Mouse (Mus musculus) forebrain, embryonic 15.5 days (tissue): ENCODE results near the gene Fam216a. TPM values are rescaled to one million over a fixed set of nuclear protein-coding genes. Genes with fewer than 3 reads are reported as not detected.

Source experiments
- ATAC-seq: fragments of 200-750 bp; cut with Nextera tagmentation; replicated peaks from 2 replicates; pipeline ENCODE4 v1.8.0; 2017; ENCODE audit warnings: mild to moderate bottlenecking, moderate TSS enrichment, moderate library complexity
- H3K27ac ChIP-seq: fragments of 300-500 bp; sonication (generic); replicated peaks from 2 replicates; pipeline ENCODE4 v1.5.1; 2015; ENCODE audit warnings: mild to moderate bottlenecking, inconsistent platforms
- H3K27me3 ChIP-seq: fragments of 300-500 bp; sonication (generic); 2 replicates; pipeline ENCODE4 v1.6.1; 2015; ENCODE audit warnings: inconsistent platforms
- H3K36me3 ChIP-seq: fragments of 300-500 bp; sonication (generic); 2 replicates; pipeline ENCODE4 v1.6.1; 2015; ENCODE audit warnings: mild to moderate bottlenecking, inconsistent platforms
- H3K4me1 ChIP-seq: fragments of 300-500 bp; sonication (generic); 2 replicates; pipeline ENCODE4 v1.6.1; 2015; ENCODE audit warnings: inconsistent platforms
- H3K4me2 ChIP-seq: fragments of 300-500 bp; sonication (generic); replicated peaks from 2 replicates; pipeline ENCODE4 v1.6.1; 2015; ENCODE audit warnings: mild to moderate bottlenecking, inconsistent platforms
- H3K4me3 ChIP-seq: fragments of 300-500 bp; sonication (generic); 2 replicates; pipeline ENCODE4 v1.5.1; 2015; ENCODE audit warnings: mild to moderate bottlenecking, inconsistent platforms
- H3K9ac ChIP-seq: fragments of 300-500 bp; sonication (generic); replicated peaks from 2 replicates; pipeline ENCODE4 v1.6.1; 2015; ENCODE audit warnings: mild to moderate bottlenecking, inconsistent platforms
- H3K9me3 ChIP-seq: fragments of 300-500 bp; sonication (generic); 2 replicates; pipeline ENCODE4 v1.6.1; 2016; ENCODE audit warnings: inconsistent platforms
- WGBS: fragments of 180-500 bp; shearing (Covaris S2); methylation state at CpG from one replicate; pipeline ENCODE4 v1.1.7; 2015; ENCODE audit warnings: mixed read lengths; 5-methylcytosine and 5-hydroxymethylcytosine counted together
- polyA plus RNA-seq: library from polyadenylated mRNA; unstranded; fragments of >200 nt; fragmentation: Nextera tagmentation; extraction: Ambion mirVana; gene quantifications from 2 replicates; pipeline ENCODE4 v1.2.1, GENCODE M21; 2015

The Fam216a gene
- polyA plus RNA-seq, 1 experiment from 2014 or later: 135 TPM

DNA sequence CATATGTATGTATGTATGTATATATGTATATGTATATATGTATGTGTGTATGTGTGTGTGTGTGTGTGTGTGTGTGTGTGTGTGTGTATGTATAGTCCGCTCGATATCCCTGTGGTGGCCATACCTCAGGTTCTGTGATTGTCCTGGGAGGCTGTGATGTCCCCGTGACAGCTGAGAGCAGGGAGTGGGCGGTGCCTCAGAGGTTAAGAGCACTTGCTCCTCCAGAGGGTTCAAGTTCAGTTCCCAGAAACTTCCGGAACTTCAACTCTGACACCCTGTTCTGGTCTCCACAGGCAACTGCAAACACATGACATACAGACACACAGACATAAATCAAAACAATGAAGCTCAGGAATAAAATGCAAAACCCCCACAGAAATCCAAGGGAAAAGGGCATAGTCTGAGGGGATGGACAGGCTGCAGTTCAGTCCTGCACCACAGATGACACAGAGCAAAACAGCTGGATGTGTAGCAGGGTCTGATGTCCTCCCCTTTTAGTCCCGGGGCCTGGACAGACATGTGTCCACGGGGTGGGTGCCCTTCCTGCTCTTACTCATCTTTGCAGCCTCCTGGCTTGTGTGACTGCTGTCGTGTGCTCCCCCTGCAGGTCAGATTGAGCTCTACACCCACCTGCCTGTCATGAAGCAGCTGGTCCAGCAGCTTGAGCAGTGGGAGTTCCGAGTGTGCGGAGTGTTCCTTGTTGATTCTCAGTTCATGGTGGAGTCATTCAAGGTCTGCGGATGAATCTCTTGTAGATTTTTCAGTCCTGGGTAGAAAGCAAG is 7.4 kb upstream of the Fam216a start:
- H3K27ac ChIP-seq: no peak overlapping the region
- peaks cover 35% of the 10 kb centered on the region for H3K36me3 ChIP-seq
- no peaks in the 10 kb centered on the region for H3K4me1 ChIP-seq
- no peak overlapping the region for H3K4me3 ChIP-seq
- no peaks in the 10 kb centered on the region for H3K9me3 ChIP-seq
- peak; percentile 35; the same call in 1 of the 2 replicates for ATAC-seq
- H3K9ac ChIP-seq: no peak overlapping the region
- WGBS: 52% methylated on average over 11 of the region's 11 CpGs
- no peak overlapping the region for H3K4me2 ChIP-seq
- H3K27me3 ChIP-seq: no peaks in the 10 kb centered on the region

DNA sequence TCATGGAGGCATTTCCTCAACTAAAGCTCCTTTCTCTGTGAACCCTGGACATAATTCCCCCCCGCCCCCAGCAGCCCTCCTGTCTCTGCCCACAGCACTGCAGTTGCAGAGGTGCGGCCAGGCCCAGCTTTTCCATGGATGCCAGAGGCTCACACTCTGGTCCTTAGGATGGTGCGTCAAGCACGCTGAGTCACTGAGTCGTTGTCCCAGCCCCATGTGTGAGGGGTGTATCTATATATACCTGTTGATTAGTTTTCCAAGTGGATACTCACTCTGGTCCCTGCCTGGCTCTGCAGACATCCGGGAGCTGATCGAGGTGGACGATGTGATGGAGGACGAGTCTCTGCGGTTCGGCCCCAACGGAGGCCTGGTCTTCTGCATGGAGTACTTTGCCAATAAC is 6.0 kb upstream of the Fam216a start:
- ATAC-seq: no peak
- Histone ChIP-seq H3K36me3 (peaks cover 37% of the 10 kb centered on the region), H3K4me3 (no peak overlapping the region), H3K9ac (no peak overlapping the region), H3K27ac (no peak overlapping the region), H3K9me3 (no peaks in the 10 kb centered on the region), H3K27me3 (no peaks in the 10 kb centered on the region), H3K4me2 (no peak overlapping the region), H3K4me1 (peaks cover 5% of the 10 kb centered on the region)
- WGBS: 98% methylated on average over 12 of the region's 12 CpGs

DNA sequence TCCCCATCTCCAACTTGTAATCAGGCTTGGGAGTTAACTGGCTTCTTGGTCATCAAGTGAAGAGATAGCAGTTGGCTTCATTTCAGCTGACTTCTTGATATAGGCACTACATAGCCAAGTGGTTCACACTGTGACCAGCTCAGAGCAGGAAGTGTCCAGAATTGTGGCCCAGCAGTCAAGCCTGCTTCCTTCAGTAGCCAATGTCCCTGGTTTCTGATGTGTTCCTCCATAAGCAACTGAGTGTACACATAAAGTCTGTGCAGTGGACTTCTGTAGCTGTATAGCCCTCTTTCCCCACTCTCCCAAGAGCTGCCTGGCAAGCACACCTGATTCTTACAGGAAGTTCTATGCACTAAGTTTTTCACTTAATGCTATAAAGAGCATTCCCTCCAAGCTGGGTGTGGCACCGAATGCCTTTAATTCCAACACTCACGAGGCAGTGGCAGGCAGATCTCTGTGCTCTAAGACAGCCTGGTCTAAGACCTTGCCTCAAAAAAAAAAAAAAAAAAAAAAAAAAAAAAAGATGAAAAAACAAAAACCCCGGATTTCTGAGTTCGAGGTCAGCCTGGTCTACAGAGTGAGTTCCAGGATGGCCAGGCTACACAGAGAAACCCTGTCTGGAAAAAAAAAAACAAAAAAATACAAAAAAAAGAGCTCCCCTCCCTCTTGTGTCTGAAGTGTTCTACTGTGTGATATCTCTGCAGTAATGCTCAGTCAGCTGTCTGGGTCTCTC is 5.1 kb upstream of the Fam216a start:
- Histone ChIP-seq H3K9ac (no peak overlapping the region), H3K27me3 (no peaks in the 10 kb centered on the region), H3K36me3 (peaks cover 31% of the 10 kb centered on the region), H3K4me1 (peaks cover 11% of the 10 kb centered on the region), H3K4me2 (no peak overlapping the region), H3K27ac (no peak overlapping the region), H3K9me3 (no peaks in the 10 kb centered on the region), H3K4me3 (no peak overlapping the region)
- WGBS: 89% methylated on average over 4 of the region's 4 CpGs
- no peak for ATAC-seq

DNA sequence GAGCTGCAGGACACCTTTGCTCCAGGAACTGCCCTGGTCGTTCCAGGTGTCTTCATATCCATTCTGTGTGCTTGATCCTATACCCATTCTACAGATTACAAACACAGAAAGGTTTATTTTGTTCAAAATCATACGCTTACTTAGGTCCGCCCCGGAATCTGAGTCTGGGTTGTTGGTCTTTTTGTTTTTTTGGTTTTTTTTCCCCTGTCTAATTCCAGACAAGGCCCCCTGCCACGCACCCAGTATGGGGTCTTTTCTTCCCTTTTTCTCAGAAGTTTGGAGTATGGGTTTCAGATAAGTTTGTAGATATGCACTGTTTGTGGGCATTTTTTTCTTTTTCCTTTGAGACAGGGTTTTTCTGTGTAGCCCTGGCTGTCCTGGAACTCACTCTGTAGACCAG is 714 bp upstream of the Fam216a start:
- Histone ChIP-seq H3K27me3 (no peaks in the 10 kb centered on the region), H3K4me1 (peaks cover 22% of the 10 kb centered on the region), H3K9ac (peak overlapping the region; percentile 69), H3K27ac (peak overlapping the region; percentile 97), H3K9me3 (no peaks in the 10 kb centered on the region), H3K36me3 (peaks cover 21% of the 10 kb centered on the region), H3K4me2 (peak overlapping the region; percentile 64), H3K4me3 (peak overlapping the region; percentile 84)
- 10% methylated on average over 5 of the region's 5 CpGs for WGBS
- ATAC-seq: no peak

DNA sequence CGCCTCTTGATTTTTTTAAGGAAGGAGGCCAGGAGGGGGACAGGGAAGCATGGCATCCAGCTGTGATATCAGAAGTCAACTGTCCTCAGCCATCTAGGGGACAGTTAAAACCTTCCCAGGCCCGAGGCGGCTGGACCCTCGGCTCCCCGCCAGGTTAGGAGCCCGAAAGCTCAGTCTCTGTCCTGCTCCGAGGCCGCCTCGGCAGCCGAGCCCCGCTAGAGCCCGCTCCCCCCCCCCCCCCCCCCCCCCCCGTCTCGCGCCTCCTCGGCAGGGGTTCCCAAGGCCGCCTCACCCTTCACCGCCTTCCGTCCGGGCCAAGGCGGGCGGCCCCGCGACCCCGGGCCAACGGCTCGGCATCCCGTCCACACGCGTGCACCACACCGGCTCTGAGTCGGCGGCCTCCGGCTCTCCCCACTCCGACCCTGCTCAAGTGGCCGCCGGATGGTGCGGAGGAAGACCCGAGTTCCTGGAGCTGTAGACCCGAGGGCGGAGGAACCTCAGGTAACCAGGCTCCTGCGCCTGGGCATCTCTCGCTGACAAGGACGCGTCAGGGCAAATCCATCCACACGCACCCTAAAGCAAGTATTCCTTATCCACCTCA is 473 bp downstream of the Fam216a start, which contains the start of gene Gpn3:
Gene Gpn3 (plus strand): TSS at position 286 of the 601 bp plus-strand sequence.
- peaks cover 22% of the 10 kb centered on the region for H3K4me1 ChIP-seq
- WGBS: under 1% methylated on average over 39 of the region's 46 CpGs
- H3K9me3 ChIP-seq: no peaks in the 10 kb centered on the region
- H3K27ac ChIP-seq: peak within 1 kb of the TSS; percentile 97
- peak within 1 kb of the TSS; percentile 64 for H3K4me2 ChIP-seq
- no peaks in the 10 kb centered on the region for H3K27me3 ChIP-seq
- H3K9ac ChIP-seq: peak within 1 kb of the TSS; percentile 90
- peak within 1 kb of the TSS; percentile 84 for H3K4me3 ChIP-seq
- ATAC-seq: peak; percentile 76
- peaks cover 29% of the 10 kb centered on the region for H3K36me3 ChIP-seq

DNA sequence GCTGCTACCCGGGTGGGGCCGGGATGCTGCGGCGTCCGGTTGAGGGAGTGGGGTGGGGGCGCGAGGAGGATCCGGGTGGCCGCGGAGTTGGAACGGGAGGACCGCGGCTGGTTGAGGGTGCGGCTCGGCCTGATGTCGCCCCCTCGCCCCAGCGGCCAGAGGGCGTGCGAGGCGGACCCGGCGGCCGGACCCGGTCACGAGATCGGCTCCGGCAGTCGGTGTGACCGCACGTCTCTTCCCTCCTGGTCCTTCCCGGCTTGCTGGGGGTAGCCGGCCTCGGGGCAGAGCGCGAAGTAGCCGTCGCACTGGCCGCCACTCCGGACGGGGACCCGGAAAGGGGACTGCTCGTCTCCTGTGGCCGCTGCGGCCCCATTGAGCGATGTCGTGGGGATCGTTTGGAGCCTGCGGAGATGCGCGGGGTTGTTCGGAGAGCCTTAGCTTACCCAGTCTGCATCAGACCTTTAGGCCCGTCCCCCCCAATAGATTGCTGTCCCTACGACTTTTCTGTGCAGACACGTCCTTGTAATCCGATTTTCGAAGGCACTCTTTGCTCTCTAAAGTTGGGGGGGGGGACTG is 17.6 kb downstream of the Fam216a start:
- H3K27ac ChIP-seq: peak overlapping the region; percentile 81
- under 1% methylated on average over 50 of the region's 57 CpGs for WGBS
- H3K4me1 ChIP-seq: peaks cover 16% of the 10 kb centered on the region
- H3K9ac ChIP-seq: peak overlapping the region; percentile 83
- no peaks in the 10 kb centered on the region for H3K9me3 ChIP-seq
- H3K4me2 ChIP-seq: peak overlapping the region; percentile 54
- H3K36me3 ChIP-seq: peaks cover 5% of the 10 kb centered on the region; the same call in 1 of the 2 replicates
- peak overlapping the region; percentile 84 for H3K4me3 ChIP-seq
- peak; percentile 60 for ATAC-seq
- no peaks in the 10 kb centered on the region for H3K27me3 ChIP-seq

DNA sequence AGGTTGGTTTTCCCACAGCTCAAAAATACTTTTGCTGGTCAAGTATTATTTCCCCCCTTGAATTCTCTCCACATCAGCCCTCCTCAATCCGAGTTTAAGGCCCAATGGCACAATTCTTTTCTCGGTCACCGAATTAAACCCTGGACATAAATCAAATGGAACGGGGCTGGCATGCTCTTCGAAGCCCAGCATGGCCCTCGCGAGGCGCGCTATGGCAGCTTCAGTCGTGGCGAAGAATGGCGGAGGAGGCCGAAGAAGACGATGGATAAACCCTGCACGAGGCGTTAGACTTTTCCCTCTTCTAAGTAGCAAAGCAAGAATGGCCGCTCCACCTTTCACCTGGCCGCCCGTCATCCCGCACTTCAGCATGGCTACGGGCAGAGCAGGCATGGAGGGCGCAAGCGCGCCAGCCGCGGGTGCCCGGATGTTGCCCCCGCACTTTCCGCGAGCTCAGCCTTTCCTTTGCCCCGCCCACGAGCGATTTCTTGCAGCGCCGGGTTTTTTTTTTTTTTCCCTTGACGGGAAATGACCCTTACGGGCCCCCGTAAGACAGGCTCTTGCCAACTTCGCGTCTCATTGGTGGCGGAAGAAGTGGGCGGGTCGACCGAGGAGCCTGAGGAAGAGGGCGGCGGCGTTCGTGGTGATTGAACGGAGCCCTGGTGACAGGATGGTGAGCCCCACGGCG is 18.2 kb downstream of the Fam216a start, which contains the start of the genes Rad9b and Vps29:
Gene Rad9b (minus strand): TSS at position 427 of the 685 bp plus-strand sequence.
Gene Vps29 (plus strand): TSS at position 563 of the 685 bp plus-strand sequence.
- Histone ChIP-seq H3K4me2 (peak within 1 kb of the TSS; percentile 73), H3K36me3 (peaks cover 5% of the 10 kb centered on the region; the same call in 1 of the 2 replicates), H3K27ac (peak within 1 kb of the TSS; percentile 83), H3K27me3 (no peaks in the 10 kb centered on the region), H3K4me3 (peak within 1 kb of the TSS; percentile 84), H3K9ac (peak within 1 kb of the TSS; percentile 83), H3K4me1 (peaks cover 16% of the 10 kb centered on the region), H3K9me3 (no peaks in the 10 kb centered on the region)
- under 1% methylated on average over 51 of the region's 51 CpGs for WGBS
- peak; percentile 93 for ATAC-seq

DNA sequence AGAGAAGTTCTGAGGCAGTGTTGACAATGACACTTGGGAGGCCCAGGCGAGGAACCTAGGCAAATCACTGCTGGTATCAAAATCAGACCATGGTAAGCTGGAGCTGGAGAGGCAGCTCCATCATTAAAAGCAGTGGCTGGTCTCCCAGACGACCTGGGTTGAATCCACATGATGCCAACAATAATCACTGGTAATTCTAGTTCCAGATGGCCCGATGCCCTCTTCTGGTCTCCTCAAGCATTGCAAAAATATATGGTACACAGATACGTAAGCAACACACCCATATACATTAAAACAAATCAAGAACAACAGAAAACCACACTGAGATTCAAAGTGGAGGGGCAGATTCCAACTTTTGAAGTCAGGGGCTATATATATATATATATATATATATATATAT is 26.4 kb downstream of the Fam216a start:
- no peaks in the 10 kb centered on the region for H3K4me1 ChIP-seq
- H3K36me3 ChIP-seq: no peaks in the 10 kb centered on the region
- WGBS: 79% methylated on average over 4 of the region's 4 CpGs
- no peak overlapping the region for H3K27ac ChIP-seq
- H3K9me3 ChIP-seq: no peaks in the 10 kb centered on the region
- no peak overlapping the region for H3K9ac ChIP-seq
- ATAC-seq: no peak
- H3K4me3 ChIP-seq: no peak overlapping the region
- H3K27me3 ChIP-seq: no peaks in the 10 kb centered on the region
- no peak overlapping the region for H3K4me2 ChIP-seq

DNA sequence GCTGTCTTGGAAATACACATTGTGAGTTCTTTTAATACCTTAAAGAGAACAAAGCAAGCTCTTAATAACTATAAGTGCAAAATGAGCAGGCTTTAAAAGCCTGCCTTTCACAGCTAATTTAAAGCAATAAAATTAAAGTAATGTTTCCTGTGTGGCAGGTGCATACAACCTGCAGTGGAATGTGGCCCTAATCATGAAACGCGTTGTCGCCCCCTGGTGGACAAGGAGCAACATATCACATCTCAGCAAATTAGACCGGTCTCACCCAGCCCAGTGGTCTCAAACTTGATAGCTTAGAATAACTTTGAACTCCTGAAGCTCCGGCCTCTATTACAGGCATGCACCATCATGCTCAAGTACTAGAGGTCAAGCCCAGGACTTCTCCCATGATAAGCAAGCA is 27.9 kb downstream of the Fam216a start:
- H3K9me3 ChIP-seq: no peaks in the 10 kb centered on the region
- no peak overlapping the region for H3K4me3 ChIP-seq
- H3K4me2 ChIP-seq: no peak overlapping the region
- no peak overlapping the region for H3K9ac ChIP-seq
- H3K27ac ChIP-seq: no peak overlapping the region
- peak; percentile 57; the same call in 1 of the 2 replicates for ATAC-seq
- no peaks in the 10 kb centered on the region for H3K27me3 ChIP-seq
- WGBS: 7% methylated on average over 5 of the region's 5 CpGs
- no peaks in the 10 kb centered on the region for H3K4me1 ChIP-seq
- H3K36me3 ChIP-seq: no peaks in the 10 kb centered on the region

DNA sequence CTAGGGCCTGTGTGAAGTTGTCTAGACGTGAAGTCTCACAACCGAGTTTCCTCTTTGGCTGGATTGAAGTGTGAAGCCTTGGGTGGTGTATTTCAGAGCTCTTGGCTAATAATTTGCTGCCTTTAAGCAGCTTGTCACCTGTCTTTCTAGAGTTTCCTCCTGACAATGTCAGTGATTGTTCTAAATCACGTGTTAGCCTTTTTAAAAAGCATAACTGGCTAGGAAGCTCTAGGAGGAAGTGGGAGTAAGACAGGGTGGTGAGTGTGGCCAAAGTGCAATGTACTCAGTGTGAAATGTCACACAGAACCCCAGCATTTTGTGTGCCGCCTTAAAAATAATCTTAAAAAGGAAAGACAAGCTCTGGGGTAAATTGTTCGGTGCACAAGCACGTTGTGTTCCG is 28.4 kb downstream of the Fam216a start:
- no peak overlapping the region for H3K9ac ChIP-seq

DNA sequence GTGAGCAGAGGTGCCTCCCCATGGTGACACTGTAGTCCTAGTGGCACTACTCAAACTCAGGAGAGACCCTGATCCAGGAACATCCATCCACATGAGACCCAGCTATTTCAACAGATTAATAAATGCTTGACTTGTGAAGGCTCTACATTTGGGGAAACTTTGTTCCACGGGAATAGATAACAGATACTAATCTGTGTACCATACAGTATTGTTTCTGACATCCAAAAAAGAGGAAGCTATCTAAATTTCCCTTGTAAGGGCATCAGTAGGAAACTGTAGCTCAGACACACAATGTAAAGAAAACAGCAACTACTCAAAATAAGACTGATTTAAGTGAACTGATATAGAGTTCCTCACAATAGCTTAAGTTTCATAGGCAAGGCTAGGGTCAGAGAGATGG is 29.3 kb downstream of the Fam216a start:
- H3K4me2 ChIP-seq: no peak overlapping the region
- H3K9ac ChIP-seq: no peak overlapping the region
- H3K36me3 ChIP-seq: no peaks in the 10 kb centered on the region
- ATAC-seq: no peak
- no peaks in the 10 kb centered on the region for H3K27me3 ChIP-seq
- no peaks in the 10 kb centered on the region for H3K9me3 ChIP-seq
- H3K4me1 ChIP-seq: no peaks in the 10 kb centered on the region
- H3K4me3 ChIP-seq: no peak overlapping the region
- 94% methylated on average over 1 of the region's 1 CpGs for WGBS
- H3K27ac ChIP-seq: no peak overlapping the region

More for the DNA sequence above, 28.4 kb downstream of the Fam216a start:
- WGBS: 49% methylated on average over 7 of the region's 7 CpGs
- Histone ChIP-seq H3K4me2 (no peak overlapping the region), H3K36me3 (no peaks in the 10 kb centered on the region), H3K27ac (peak overlapping the region; percentile 21; the same call in 1 of the 2 replicates), H3K9me3 (no peaks in the 10 kb centered on the region), H3K27me3 (no peaks in the 10 kb centered on the region), H3K4me1 (no peaks in the 10 kb centered on the region), H3K4me3 (no peak overlapping the region)
- ATAC-seq: no peak
